In genomic region chr17:80559745-80560144, GRCm38 (mm10) we compare ENCODE assay signal across 9 mouse cellular contexts. TPM values are rescaled to one million over a fixed set of nuclear protein-coding genes. Genes with fewer than 3 reads are reported as not detected.
DNase-seq lines count a peak whose midpoint lies in the region; ATAC-seq and TF ChIP-seq lines count a peak whose summit lies in the region.
"Had no signal": no experiment of that assay in that cellular context is flagged by ENCODE, and none has a peak within 500 bp of the region (broad histone marks: within the 10 kb centered on the region; RNA-seq: fewer than 3 reads in every experiment).

No protein-coding gene starts in this region.

- 57% methylated on average over 4 of the region's 4 CpGs for WGBS in bone marrow, adult 2 months
- 71% methylated on average over 4 of the region's 4 CpGs for WGBS in liver, embryonic 12.5 days (ENCODE audit: insufficient replicate concordance)

- peaks cover 4% of the 10 kb centered on the region for H3K4me1 ChIP-seq in testis, adult 2 months (ENCODE audit: control insufficient read depth, insufficient read depth, low read length)
- H3K4me1 ChIP-seq in bone marrow, adult 2 months (ENCODE audit: control insufficient read depth, insufficient read depth, low read length): no peaks in the 10 kb centered on the region
- H3K4me1 ChIP-seq in liver, embryonic 12.5 days: peaks cover 4% of the 10 kb centered on the region; the same call in 1 of the 2 replicates
- H3K4me1 ChIP-seq: neural tube, embryonic 12.5 days had no signal

- no peak overlapping the region for H3K4me3 ChIP-seq in testis, adult 2 months (ENCODE audit: control insufficient read depth, low read depth, low read length)
- H3K4me3 ChIP-seq in bone marrow, adult 2 months (replicated peaks; ENCODE audit: control insufficient read depth, low read depth, low read length): no peak overlapping the region
- H3K4me3 ChIP-seq in liver, embryonic 12.5 days: no peak overlapping the region
- H3K4me3 ChIP-seq: neural tube, embryonic 12.5 days had no signal

- TF ChIP-seq CTCF in testis, adult 2 months (IDR thresholded peaks at IDR 0.05; ENCODE audit: control insufficient read depth, insufficient read depth, insufficient replicate concordance, low read depth, low read length): peak; percentile 8; the same call in 1 of the 2 replicates
- TF ChIP-seq CTCF in bone marrow, adult 2 months (IDR thresholded peaks at IDR 0.05; ENCODE audit: control insufficient read depth, insufficient read depth, low read length): peak; percentile 24; the same call in 1 of the 2 replicates

- no peak for DNase-seq in testis, postnatal 14 days (ENCODE audit: low spot score)
- DNase-seq in natural killer cell, adult 2 months (ENCODE audit: low spot score in 2 of 2): no peak
- no peak for DNase-seq in neural tube, embryonic 10.5 days (ENCODE audit: extremely low spot score, low spot score)
- no peak for DNase-seq in frontal cortex, adult 2 months (ENCODE audit: extremely low spot score in 1 of 2, low spot score in 1 of 2)

- H3K36me3 ChIP-seq in testis, adult 2 months (ENCODE audit: control insufficient read depth, insufficient read depth, low read length): no peaks in the 10 kb centered on the region; the same call in none of the 2 replicates
- no peaks in the 10 kb centered on the region for H3K36me3 ChIP-seq in liver, embryonic 12.5 days

- no peak for TF ChIP-seq POLR2A in testis, adult 2 months (IDR thresholded peaks at IDR 0.05; ENCODE audit: control insufficient read depth, low read depth, low read length)
- no peak for TF ChIP-seq POLR2A in bone marrow, adult 2 months (IDR thresholded peaks at IDR 0.05; ENCODE audit: borderline replicate concordance, control insufficient read depth, low read depth, low read length)

- H3K27ac ChIP-seq in testis, adult 2 months (ENCODE audit: control insufficient read depth, insufficient read depth, low read depth, low read length): no peak overlapping the region
- no peak overlapping the region for H3K27ac ChIP-seq in bone marrow, adult 2 months (ENCODE audit: control insufficient read depth, insufficient read depth, low read depth, low read length, poor library complexity)
- no peak overlapping the region for H3K27ac ChIP-seq in liver, embryonic 12.5 days
- H3K27ac ChIP-seq: neural tube, embryonic 12.5 days had no signal

- 0 out of 2 replicates have a peak, but pooled peaks have one; percentile 25 for ATAC-seq in liver, embryonic 12.5 days
- ATAC-seq: forebrain, postnatal 0 days had no signal

- no peaks in the 10 kb centered on the region for H3K27me3 ChIP-seq in testis, adult 2 months (ENCODE audit: control insufficient read depth, insufficient read depth, low read length)
- H3K27me3 ChIP-seq in liver, embryonic 12.5 days (replicated peaks): no peaks in the 10 kb centered on the region
- H3K27me3 ChIP-seq: neural tube, embryonic 12.5 days had no signal

- H3K4me2 ChIP-seq in liver, embryonic 12.5 days: no peak overlapping the region
- H3K4me2 ChIP-seq: neural tube, embryonic 12.5 days had no signal

- no peak overlapping the region for H3K9ac ChIP-seq in liver, embryonic 12.5 days
- H3K9ac ChIP-seq: forebrain, postnatal 0 days; neural tube, embryonic 12.5 days had no signal

- no peaks in the 10 kb centered on the region for H3K9me3 ChIP-seq in liver, embryonic 12.5 days (replicated peaks)
- H3K9me3 ChIP-seq: neural tube, embryonic 12.5 days had no signal

RNA-seq across cellular contexts. Expression of gene Cdkl4, which starts 17.9 kb away (rescaled TPM):
- 18.3 and 19.6 TPM in 2 replicates for polyA plus RNA-seq in testis, adult 2 months (2012; rRNA removed)
- 0.31 and 0.52 TPM in 2 replicates for polyA plus RNA-seq in bone marrow, adult 2 months (2011; ENCODE audit: insufficient read depth, insufficient read length, low replicate concordance, missing spikeins)
- 0.10 and 0.32 TPM in 2 replicates for polyA plus RNA-seq in liver, embryonic 12.5 days (2016; fragmentation: Nextera tagmentation; extraction: Ambion mirVana)
- polyA plus RNA-seq in frontal cortex, adult 2 months (2012; rRNA removed): 7.3 and 8.9 TPM in 2 replicates
